Mouse (Mus musculus) testis, adult 2 months (tissue): ENCODE data around the gene Cttn. TPM values are rescaled to one million over a fixed set of nuclear protein-coding genes. Genes with fewer than 3 reads are reported as not detected.

Source experiments
- H3K27ac ChIP-seq: fragments of 200-500 bp; 2 replicates; pipeline ENCODE4 v1.5.1; 2012; ENCODE audit warnings: low read depth, low read length; ENCODE audit not compliant: control insufficient read depth, insufficient read depth
- H3K27me3 ChIP-seq: fragments of 200-500 bp; 2 replicates; pipeline ENCODE4 v1.6.1; 2012; ENCODE audit warnings: mild to moderate bottlenecking, low read length, moderate library complexity; ENCODE audit not compliant: control insufficient read depth, insufficient read depth
- H3K36me3 ChIP-seq: fragments of 200-500 bp; 2 replicates; pipeline ENCODE4 v1.6.1; 2012; ENCODE audit warnings: mild to moderate bottlenecking, low read length; ENCODE audit not compliant: control insufficient read depth, insufficient read depth
- H3K4me1 ChIP-seq: fragments of 200-500 bp; 2 replicates; pipeline ENCODE4 v1.6.1; 2012; ENCODE audit warnings: low read length; ENCODE audit not compliant: control insufficient read depth, insufficient read depth
- H3K4me3 ChIP-seq: fragments of 200-500 bp; 2 replicates; pipeline ENCODE4 v1.5.1; 2012; ENCODE audit warnings: low read depth, mild to moderate bottlenecking, low read length, moderate library complexity, mixed read lengths; ENCODE audit not compliant: control insufficient read depth
- CTCF ChIP-seq: fragments of 200-500 bp; IDR thresholded peaks from 2 replicates; pipeline ENCODE4 v1.5.1; 2012; ENCODE audit warnings: low read depth, mild to moderate bottlenecking, inconsistent platforms, low read length, moderate library complexity; ENCODE audit not compliant: control insufficient read depth, insufficient read depth, insufficient replicate concordance
- POLR2A ChIP-seq: fragments of 200-500 bp; IDR thresholded peaks from 2 replicates; pipeline ENCODE4 v1.6.1; 2012; ENCODE audit warnings: low read depth, mild to moderate bottlenecking, inconsistent platforms, low read length, moderate library complexity; ENCODE audit not compliant: control insufficient read depth
- polyA plus RNA-seq: library from polyadenylated mRNA; depleted of rRNA; stranded (reverse); fragments of >200 nt; gene quantifications from 2 replicates; pipeline ENCODE4 v1.2.3, GENCODE M21; 2012

The Cttn gene
- polyA plus RNA-seq, 1 experiment = 33.3 TPM

DNA sequence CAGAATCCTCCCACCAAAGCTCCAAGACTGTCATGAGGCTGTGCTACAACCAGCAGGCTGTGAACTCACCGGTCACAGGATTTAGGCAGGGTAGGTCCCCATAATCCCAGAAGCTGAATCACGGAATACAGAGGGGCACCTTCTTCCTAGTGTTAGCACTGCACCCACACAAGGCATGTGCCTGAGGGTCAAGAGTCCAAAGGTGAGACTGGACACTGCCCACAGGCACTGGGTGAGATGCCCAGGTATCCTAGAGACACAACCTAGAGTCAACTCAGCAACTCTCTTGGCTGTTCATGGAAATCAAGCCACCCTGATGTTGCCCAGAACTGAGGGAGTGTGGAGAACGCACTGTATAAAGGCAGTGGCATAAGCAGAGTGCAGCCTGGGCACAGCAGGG lies 44.2 kb downstream of the Cttn start:
- Histone ChIP-seq H3K36me3 (no peaks in the 10 kb centered on the region), H3K4me1 (no peaks in the 10 kb centered on the region), H3K27me3 (no peaks in the 10 kb centered on the region), H3K27ac (no peak overlapping the region), H3K4me3 (no peak overlapping the region)
- no peak for TF ChIP-seq POLR2A
- TF ChIP-seq CTCF = no peak

DNA sequence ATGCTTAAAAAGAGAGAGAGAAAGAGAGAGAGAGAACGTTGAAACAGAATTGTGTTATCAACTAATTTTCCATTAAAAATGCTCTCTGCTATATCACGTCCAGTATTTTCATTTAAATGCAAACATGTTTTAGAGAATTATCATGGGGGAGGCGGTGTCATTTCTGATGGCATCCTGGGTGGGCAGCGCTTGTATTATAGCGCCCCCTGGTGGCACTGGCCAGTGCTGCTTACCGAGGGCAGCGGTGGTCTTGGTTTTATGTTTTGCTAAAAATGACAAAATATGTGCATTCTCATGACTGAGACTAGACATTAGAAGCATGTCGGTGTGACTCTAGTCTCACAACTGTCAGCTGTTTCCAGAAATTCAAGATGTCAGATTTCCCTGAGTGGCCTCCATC lies 44.9 kb downstream of the Cttn start:
- H3K4me3 ChIP-seq = no peak overlapping the region
- TF ChIP-seq POLR2A (no peak), CTCF (peak; percentile 92)
- H3K4me1 ChIP-seq = no peaks in the 10 kb centered on the region
- no peaks in the 10 kb centered on the region for H3K36me3 ChIP-seq
- no peaks in the 10 kb centered on the region for H3K27me3 ChIP-seq
- no peak overlapping the region for H3K27ac ChIP-seq

DNA sequence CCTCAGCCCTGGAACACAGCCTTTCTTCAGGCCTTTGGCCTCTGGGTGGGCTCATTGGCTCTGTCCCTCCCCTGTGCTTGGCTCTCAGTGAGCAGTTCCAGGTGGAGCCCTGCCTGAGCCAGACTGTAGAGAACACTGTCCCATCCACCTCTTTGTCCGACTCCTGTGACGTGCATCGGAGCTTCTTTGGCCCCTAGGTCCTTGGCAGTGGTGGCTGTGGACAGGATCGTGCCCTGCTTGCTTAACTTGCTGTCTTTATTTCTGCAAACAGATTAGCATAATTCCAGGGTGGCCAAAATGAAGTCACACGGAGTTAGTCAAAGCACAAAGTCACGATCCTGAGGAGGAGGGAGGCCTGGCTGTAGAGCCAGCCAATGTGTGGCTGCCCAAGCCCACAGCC lies 49.3 kb downstream of the Cttn start:
- Histone ChIP-seq H3K36me3 (no peaks in the 10 kb centered on the region), H3K4me1 (no peaks in the 10 kb centered on the region), H3K4me3 (no peak overlapping the region), H3K27me3 (no peaks in the 10 kb centered on the region), H3K27ac (no peak overlapping the region)
- no peak for TF ChIP-seq CTCF
- no peak for TF ChIP-seq POLR2A

- Histone ChIP-seq H3K4me1 (no peaks in the 10 kb centered on the region), H3K36me3 (no peaks in the 10 kb centered on the region), H3K27me3 (no peaks in the 10 kb centered on the region), H3K27ac (no peak overlapping the region), H3K4me3 (no peak overlapping the region)
- no peak for TF ChIP-seq POLR2A
These were observed 50.3 kb downstream of the Cttn start for GRCm38 (mm10) chr7:144420552-144420951.

DNA sequence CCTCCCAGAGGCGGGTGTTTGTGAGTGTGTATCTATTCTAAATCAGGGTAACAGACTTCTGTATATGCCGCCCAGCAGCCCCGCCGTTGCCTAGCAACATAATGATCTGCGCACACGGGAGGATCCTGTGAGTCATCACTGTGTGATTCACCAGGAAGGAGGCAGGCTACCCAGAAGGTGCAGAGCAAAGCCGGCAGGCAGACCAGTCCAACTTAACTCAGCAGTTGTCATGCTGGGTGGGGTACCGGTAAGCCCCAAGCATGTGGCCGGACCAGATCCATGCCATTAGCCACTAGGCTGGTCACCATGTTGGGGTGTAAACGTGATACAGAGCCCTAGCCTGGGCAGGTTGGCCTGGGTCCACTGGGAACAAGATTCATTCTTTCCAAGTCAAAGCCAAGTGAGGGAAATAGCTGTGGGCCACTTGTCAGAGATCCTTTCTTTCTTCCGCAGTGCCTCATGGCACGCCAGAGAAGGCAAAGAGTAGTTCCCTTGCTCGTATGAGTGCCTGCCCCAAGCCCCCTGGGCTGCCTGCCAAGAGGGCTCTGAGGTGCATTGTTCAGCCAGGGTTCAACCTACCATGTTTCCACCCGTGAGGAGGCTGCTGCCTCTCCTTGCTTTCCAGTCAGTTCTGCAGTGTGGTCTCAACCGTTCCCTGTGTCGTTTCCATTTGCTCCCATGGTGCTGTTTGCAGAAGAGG lies 53.0 kb downstream of the Cttn start:
- TF ChIP-seq CTCF = no peak
- no peak; the same call in 1 of the 2 replicates for TF ChIP-seq POLR2A
- H3K4me1 ChIP-seq = no peaks in the 10 kb centered on the region
- H3K36me3 ChIP-seq = no peaks in the 10 kb centered on the region
- peak overlapping the region; percentile 19 for H3K4me3 ChIP-seq
- no peak overlapping the region for H3K27ac ChIP-seq
- H3K27me3 ChIP-seq = no peaks in the 10 kb centered on the region

- no peaks in the 10 kb centered on the region for H3K4me1 ChIP-seq
- H3K4me3 ChIP-seq = no peak overlapping the region
- no peaks in the 10 kb centered on the region for H3K27me3 ChIP-seq
- H3K36me3 ChIP-seq = no peaks in the 10 kb centered on the region
- no peak overlapping the region for H3K27ac ChIP-seq
- TF ChIP-seq CTCF = no peak
- no peak for TF ChIP-seq POLR2A
These were observed 53.6 kb downstream of the Cttn start for GRCm38 (mm10) chr7:144417234-144417633.

- TF ChIP-seq CTCF (no peak), POLR2A (no peak)
- H3K27me3 ChIP-seq = no peaks in the 10 kb centered on the region
- no peak overlapping the region for H3K4me3 ChIP-seq
- no peaks in the 10 kb centered on the region for H3K4me1 ChIP-seq
- H3K27ac ChIP-seq = no peak overlapping the region
- H3K36me3 ChIP-seq = no peaks in the 10 kb centered on the region
These were observed 55.0 kb downstream of the Cttn start for GRCm38 (mm10) chr7:144415795-144416194.

DNA sequence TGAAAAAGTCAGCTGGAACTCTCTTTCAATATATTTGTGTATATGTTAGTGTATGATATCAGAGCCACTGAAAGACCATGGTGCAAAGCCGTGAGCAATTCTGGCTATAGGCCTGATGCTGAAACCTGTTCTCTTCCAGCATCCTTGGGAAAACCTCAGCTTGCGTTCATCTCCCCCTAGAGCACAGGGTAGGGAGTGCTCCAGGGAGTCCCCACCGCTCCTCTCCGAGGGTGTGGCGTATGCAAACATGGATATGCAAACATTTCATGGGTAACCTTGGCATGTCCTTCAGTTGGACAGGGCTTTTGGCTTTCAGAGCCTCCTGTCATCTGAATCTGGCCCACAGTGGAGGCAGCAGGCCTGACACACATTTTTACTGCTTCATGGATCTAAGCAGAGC lies 56.2 kb downstream of the Cttn start:
- Histone ChIP-seq H3K27ac (no peak overlapping the region), H3K4me1 (no peaks in the 10 kb centered on the region), H3K4me3 (no peak overlapping the region), H3K36me3 (no peaks in the 10 kb centered on the region), H3K27me3 (no peaks in the 10 kb centered on the region)
- TF ChIP-seq POLR2A (no peak), CTCF (no peak)
